Mouse (Mus musculus) CH12.LX (cell line): ENCODE results near the gene Kcnc3. TPM values are rescaled to one million over a fixed set of nuclear protein-coding genes. Genes with fewer than 3 reads are reported as not detected.
A peak's percentile ranks its signal among the peaks of the same experiment; 100 is the strongest.

Experiments used
- DNase-seq: peaks from one replicate; pipeline ENCODE4 v3.0.0-alpha.2; 2013; ENCODE audit errors: extremely low read depth
- H3K27ac ChIP-seq: 2 replicates; pipeline ENCODE4 v1.5.1; 2012; ENCODE audit warnings: low read depth, mild to moderate bottlenecking, control low read depth, moderate library complexity; ENCODE audit not compliant: insufficient read depth
- H3K27me3 ChIP-seq: replicated peaks from 2 replicates; pipeline ENCODE3; 2012; ENCODE audit warnings: inconsistent platforms
- H3K36me3 ChIP-seq, 2 experiments: replicated peaks in 1 of 2; 2 replicates each; pipeline versions ENCODE3 to v1.6.1; 2012; ENCODE audit warnings: inconsistent platforms in 1 of 2, low read length in 1 of 2, mild to moderate bottlenecking in 1 of 2, mixed read lengths in 1 of 2, moderate library complexity in 1 of 2; ENCODE audit not compliant: control insufficient read depth in 1 of 2, insufficient read depth in 1 of 2
- H3K4me1 ChIP-seq, 2 experiments: 2 replicates each; pipeline ENCODE4 v1.6.1; 2012; ENCODE audit warnings: inconsistent platforms in 1 of 2, moderate library complexity in 1 of 2; ENCODE audit not compliant: insufficient read depth in 2 of 2, control insufficient read depth in 1 of 2
- H3K4me2 ChIP-seq: 2 replicates; pipeline ENCODE4 v1.6.1; 2012; ENCODE audit warnings: low read depth, mild to moderate bottlenecking, control low read depth; ENCODE audit not compliant: poor library complexity, insufficient read depth, severe bottlenecking
- H3K4me3 ChIP-seq, 3 experiments: fragments of 150-350 bp in 1 of 3; sonication (generic) in 1 of 3; replicated peaks in 1 of 3; 2 replicates each; pipeline versions ENCODE3 to v1.5.1; 2011 to 2012; ENCODE audit warnings: low read depth in 2 of 3, low read length in 2 of 3, mild to moderate bottlenecking in 2 of 3, moderate library complexity in 2 of 3, control low read depth in 1 of 3, improper control_type of control experiment in 1 of 3, inconsistent platforms in 1 of 3, mixed read lengths in 1 of 3; ENCODE audit not compliant: poor library complexity in 1 of 3
- H3K79me2 ChIP-seq: replicated peaks from 2 replicates; pipeline ENCODE4 v1.6.1; 2012; ENCODE audit warnings: mild to moderate bottlenecking, moderate library complexity; ENCODE audit not compliant: control insufficient read depth, poor library complexity, insufficient read depth, severe bottlenecking; ENCODE audit errors: extremely low read depth
- H3K9ac ChIP-seq: 2 replicates; pipeline ENCODE4 v1.6.1; 2012; ENCODE audit warnings: low read depth, mild to moderate bottlenecking, control low read depth, moderate library complexity; ENCODE audit not compliant: insufficient read depth
- H3K9me3 ChIP-seq: replicated peaks from 2 replicates; pipeline ENCODE3; 2012; ENCODE audit warnings: low read length, inconsistent platforms, mixed read lengths
- BHLHE40 ChIP-seq: IDR thresholded peaks from 2 replicates; pipeline ENCODE4 v1.6.1; 2011; ENCODE audit warnings: mild to moderate bottlenecking, low read depth, low read length, improper control_type of control experiment
- CHD1 ChIP-seq: IDR thresholded peaks from 2 replicates; pipeline ENCODE4 v1.6.1; 2012; ENCODE audit warnings: low read depth, low read length, improper control_type of control experiment, inconsistent platforms
- CHD2 ChIP-seq: IDR thresholded peaks from 2 replicates; pipeline ENCODE4 v1.6.1; 2011; ENCODE audit warnings: low read length, improper control_type of control experiment
- CTCF ChIP-seq, 2 experiments: IDR thresholded peaks in 1 of 2; conservative IDR thresholded peaks in 1 of 2; 2 replicates each; pipeline ENCODE4 v1.5.1; 2011 to 2012; ENCODE audit warnings: low read depth in 2 of 2, low read length in 2 of 2, improper control_type of control experiment in 1 of 2, inconsistent platforms in 1 of 2, mild to moderate bottlenecking in 1 of 2, moderate library complexity in 1 of 2
- ELF1 ChIP-seq: IDR thresholded peaks from 2 replicates; pipeline ENCODE4 v1.6.1; 2014; ENCODE audit warnings: low read depth, mild to moderate bottlenecking, inconsistent platforms, low read length, improper control_type of control experiment
- EP300 ChIP-seq: IDR thresholded peaks from 2 replicates; pipeline ENCODE4 v1.6.1; 2011; ENCODE audit warnings: low read length, improper control_type of control experiment
- ETS1 ChIP-seq: conservative IDR thresholded peaks from 2 replicates; pipeline ENCODE4 v1.6.1; 2012; ENCODE audit warnings: low read depth, mild to moderate bottlenecking, inconsistent platforms, low read length, improper control_type of control experiment, moderate library complexity
- GABPA ChIP-seq: IDR thresholded peaks from 2 replicates; pipeline ENCODE4 v1.6.1; 2012; ENCODE audit warnings: low read depth, low read length, improper control_type of control experiment, inconsistent platforms; ENCODE audit not compliant: insufficient replicate concordance
- IRF4 ChIP-seq: IDR thresholded peaks from 2 replicates; pipeline ENCODE4 v1.6.1; 2014; ENCODE audit warnings: low read depth, mild to moderate bottlenecking, inconsistent platforms, low read length, improper control_type of control experiment
- MYC ChIP-seq: IDR thresholded peaks from 2 replicates; pipeline ENCODE4 v1.6.1; 2011; ENCODE audit warnings: low read depth, mild to moderate bottlenecking, improper control_type of control experiment, low read length
- POLR2A ChIP-seq: IDR thresholded peaks from 2 replicates; pipeline ENCODE4 v1.6.1; 2011; ENCODE audit warnings: low read depth, mild to moderate bottlenecking, improper control_type of control experiment, low read length
- POLR2AphosphoS2 ChIP-seq: IDR thresholded peaks from 2 replicates; pipeline ENCODE4 v1.6.1; 2011; ENCODE audit warnings: low read depth, low read length, improper control_type of control experiment
- SIN3A ChIP-seq: IDR thresholded peaks from 2 replicates; pipeline ENCODE4 v1.6.1; 2012; ENCODE audit warnings: low read length, improper control_type of control experiment, inconsistent platforms
- SMC3 ChIP-seq: IDR thresholded peaks from 2 replicates; pipeline ENCODE4 v1.6.1; 2011; ENCODE audit warnings: low read depth, low read length, improper control_type of control experiment
- TBP ChIP-seq: conservative IDR thresholded peaks from 2 replicates; pipeline ENCODE4 v1.6.1; 2011; ENCODE audit warnings: low read depth, low read length, improper control_type of control experiment
- USF2 ChIP-seq: conservative IDR thresholded peaks from 2 replicates; pipeline ENCODE4 v1.6.1; 2011; ENCODE audit warnings: low read depth, low read length, improper control_type of control experiment
- ZKSCAN1 ChIP-seq: IDR thresholded peaks from 2 replicates; pipeline ENCODE4 v1.6.1; 2012; ENCODE audit warnings: low read depth, inconsistent platforms, low read length, improper control_type of control experiment, borderline replicate concordance
- ZNF384 ChIP-seq: IDR thresholded peaks from 2 replicates; pipeline ENCODE4 v1.6.1; 2012; ENCODE audit warnings: low read depth, low read length, improper control_type of control experiment, inconsistent platforms
- dilution Hi-C: fragments of 300-500 bp; cut with MboI; formaldehyde crosslinking; loops from 2 replicates; pipeline ENCODE4 v1.14.3; 2020; ENCODE audit warnings: low sequenced_read_pairs; ENCODE audit not compliant: extremely low pct_unique_long_range_greater_than_20kb, extremely low pct_ligation_motif_present
- in situ Hi-C: fragments of 300-500 bp; cut with MboI; formaldehyde crosslinking; loops from 3 replicates; pipeline ENCODE4 v1.14.3; 2019; ENCODE audit warnings: low sequenced_read_pairs, low pct_ligation_motif_present, low pct_unique_long_range_greater_than_20kb, mixed read lengths
- polyA plus RNA-seq: library from polyadenylated mRNA; unstranded; fragments of >175 nt; gene quantifications from 2 replicates; pipeline ENCODE4 v1.2.1, GENCODE M21; 2012; ENCODE audit warnings: low read depth; ENCODE audit not compliant: insufficient read length
- total RNA-seq, 2 experiments: library from RNA; depleted of rRNA; stranded (reverse); fragments of 300-350 nt in 1 of 2; fragments of >200 nt in 1 of 2; gene quantifications; 2 replicates each; pipeline ENCODE4 v1.2.3; 2012 to 2014

Kcnc3 gene
- total and polyA plus RNA-seq, 3 experiments, result 0.31 to 5.6 (median 1.7) TPM

GRCm38 (mm10) chr7:44626068-44626385 is 35.6 kb downstream of the Kcnc3 start:
- no peak for DNase-seq
- no peaks in the 10 kb centered on the region for H3K36me3 ChIP-seq
- peaks cover 9% of the 10 kb centered on the region for H3K27me3 ChIP-seq
- H3K9ac ChIP-seq, result no peak overlapping the region
- TF ChIP-seq TBP (no peak), POLR2AphosphoS2 (no peak), IRF4 (no peak), CTCF (conservative IDR thresholded peaks at IDR 0.05 in 1 of 2, IDR thresholded peaks at IDR 0.05 in 1 of 2; ENCODE audit: low read depth in 2 of 2, low read length in 2 of 2) (peak in 1 of 2 experiments; percentile 29; a peak in 2 of 4 replicates)
- no peaks in the 10 kb centered on the region for H3K79me2 ChIP-seq
- H3K4me3 ChIP-seq, result no peak overlapping the region
- H3K27ac ChIP-seq, result no peak overlapping the region
- no peak overlapping the region for H3K4me2 ChIP-seq
- peaks cover 11 to 17% of the 10 kb centered on the region in 2 experiments for H3K4me1 ChIP-seq
- dilution Hi-C loops (no loop called here), in situ Hi-C loops (no loop called here)
- H3K9me3 ChIP-seq, result peaks cover 8% of the 10 kb centered on the region

DNA sequence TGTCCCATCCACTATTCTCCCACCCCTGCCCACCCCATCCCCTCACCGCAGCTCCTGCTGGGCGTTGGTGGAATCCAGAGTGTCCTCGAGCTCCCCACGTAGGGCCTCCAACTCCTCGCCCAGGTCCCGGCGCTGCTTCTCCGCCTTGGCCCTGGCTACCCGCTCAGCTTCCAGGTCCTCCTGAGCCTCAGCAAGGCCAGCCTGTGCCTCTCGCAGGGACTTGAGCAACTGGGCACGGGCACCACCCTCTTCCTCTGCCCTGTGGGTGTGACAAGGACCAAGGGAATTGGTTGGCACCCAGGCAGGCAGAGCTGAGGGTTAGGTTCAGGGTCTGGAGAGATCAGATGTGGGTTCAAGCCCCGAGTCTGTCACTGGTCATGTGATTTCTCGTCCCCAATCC is 36.5 kb downstream of the Kcnc3 start:
- in situ Hi-C loops (no loop called here), dilution Hi-C loops (no loop called here)

GRCm38 (mm10) chr7:44628402-44629034 is 38.1 kb downstream of the Kcnc3 start:
- Histone ChIP-seq H3K4me2 (no peak overlapping the region), H3K9me3 (no peaks in the 10 kb centered on the region), H3K4me1 (peaks cover 11 to 17% of the 10 kb centered on the region in 2 experiments), H3K4me3 (no peak overlapping the region)
- no peak for TF ChIP-seq CHD2
- TF ChIP-seq, all 38 proteins: peak for 0
- Histone ChIP-seq H3K27ac (no peak overlapping the region), H3K79me2 (no peaks in the 10 kb centered on the region), H3K27me3 (peaks cover 5% of the 10 kb centered on the region), H3K36me3 (no peaks in the 10 kb centered on the region), H3K9ac (no peak overlapping the region)
- in situ Hi-C loops (no loop called here), dilution Hi-C loops (no loop called here)
- no peak for DNase-seq

More for the DNA sequence above, 36.5 kb downstream of the Kcnc3 start:
- Histone ChIP-seq H3K4me1 (peaks cover 11 to 17% of the 10 kb centered on the region in 2 experiments), H3K27ac (no peak overlapping the region), H3K9ac (no peak overlapping the region), H3K36me3 (no peaks in the 10 kb centered on the region), H3K9me3 (peaks cover 6% of the 10 kb centered on the region), H3K4me2 (no peak overlapping the region), H3K79me2 (no peaks in the 10 kb centered on the region), H3K27me3 (peaks cover 5% of the 10 kb centered on the region), H3K4me3 (no peak overlapping the region)
- DNase-seq, result no peak
- no peak for TF ChIP-seq SIN3A

- in situ Hi-C loops, result no loop called here
- no peak overlapping the region for H3K9ac ChIP-seq
- H3K36me3 ChIP-seq, result no peaks in the 10 kb centered on the region
- no peak overlapping the region for H3K4me2 ChIP-seq
- peaks cover 9% of the 10 kb centered on the region for H3K27me3 ChIP-seq
- no peaks in the 10 kb centered on the region for H3K79me2 ChIP-seq
- peaks cover 5 to 8% of the 10 kb centered on the region in 2 experiments for H3K4me1 ChIP-seq
- DNase-seq, result no peak
- no peak overlapping the region for H3K27ac ChIP-seq
- TF ChIP-seq ZNF384 (no peak), TBP (no peak), GABPA (no peak), IRF4 (no peak), ELF1 (no peak), ETS1 (no peak), POLR2AphosphoS2 (no peak), USF2 (no peak), ZKSCAN1 (no peak), MYC (no peak), BHLHE40 (no peak), CHD1 (no peak), SMC3 (no peak), EP300 (no peak), POLR2A (no peak)
- no peaks in the 10 kb centered on the region for H3K9me3 ChIP-seq
- dilution Hi-C loops, result no loop called here
- no peak overlapping the region for H3K4me3 ChIP-seq
Observed at GRCm38 (mm10) chr7:44630437-44630836, 40.0 kb downstream of the Kcnc3 start.
